Mouse (Mus musculus) limb, embryonic 10.5 days (tissue): ENCODE data around the gene Tmem18. TPM values are rescaled to one million over a fixed set of nuclear protein-coding genes. Genes with fewer than 3 reads are reported as not detected.

Source experiments
- DNase-seq: peaks from one replicate; pipeline ENCODE4 v3.0.0-alpha.2; 2017; ENCODE audit warnings: low spot score
- H3K27ac ChIP-seq: fragments of 300-500 bp; sonication (generic); 2 replicates; pipeline ENCODE4 v1.5.1; 2016; ENCODE audit warnings: mild to moderate bottlenecking
- H3K27me3 ChIP-seq: fragments of 300-500 bp; sonication (generic); 2 replicates; pipeline ENCODE4 v1.6.1; 2016; ENCODE audit warnings: low read depth, mild to moderate bottlenecking; ENCODE audit not compliant: poor library complexity, severe bottlenecking
- H3K36me3 ChIP-seq: fragments of 300-500 bp; sonication (generic); 2 replicates; pipeline ENCODE4 v1.6.1; 2016; ENCODE audit warnings: mild to moderate bottlenecking, moderate library complexity
- H3K4me1 ChIP-seq: fragments of 300-500 bp; sonication (generic); 2 replicates; pipeline ENCODE4 v1.6.1; 2016
- H3K4me3 ChIP-seq: fragments of 300-500 bp; sonication (generic); 2 replicates; pipeline ENCODE4 v1.5.1; 2016; ENCODE audit warnings: mild to moderate bottlenecking, moderate library complexity
- H3K9me3 ChIP-seq: fragments of 300-500 bp; sonication (generic); replicated peaks from 2 replicates; pipeline ENCODE4 v1.6.1; 2016; ENCODE audit warnings: mild to moderate bottlenecking
- WGBS: fragments of 180-500 bp; shearing (Covaris S2); methylation state at CpG from one replicate; pipeline ENCODE4 v1.1.7; 2016; 5-methylcytosine and 5-hydroxymethylcytosine counted together
- microRNA-seq: library from miRNA; unstranded; fragments of <30 nt; microRNA quantifications from one replicate; pipeline ENCODE4, GENCODE M21; 2017
- polyA plus RNA-seq: library from polyadenylated mRNA; unstranded; fragments of >200 nt; fragmentation: Nextera tagmentation; extraction: Ambion mirVana; gene quantifications from 2 replicates; pipeline ENCODE4 v1.2.1, GENCODE M21; 2016

Gene Tmem18
- polyA plus RNA-seq, 1 experiment from 2014 or later: 25.0 TPM

GRCm38 (mm10) chr12:30599997-30600396 is 15.8 kb downstream of the Tmem18 start:
- no peak overlapping the region for H3K27ac ChIP-seq
- no peak overlapping the region for H3K4me3 ChIP-seq
- DNase-seq: no peak
- no peaks in the 10 kb centered on the region for H3K36me3 ChIP-seq
- H3K9me3 ChIP-seq: no peaks in the 10 kb centered on the region
- H3K27me3 ChIP-seq: no peaks in the 10 kb centered on the region
- H3K4me1 ChIP-seq: peaks cover 42% of the 10 kb centered on the region
- WGBS: 79% methylated on average over 2 of the region's 2 CpGs

- no peaks in the 10 kb centered on the region for H3K9me3 ChIP-seq
- 24% methylated on average over 9 of the region's 9 CpGs for WGBS
- H3K4me3 ChIP-seq: no peak overlapping the region
- H3K4me1 ChIP-seq: peaks cover 51% of the 10 kb centered on the region
- no peaks in the 10 kb centered on the region for H3K27me3 ChIP-seq
- no peaks in the 10 kb centered on the region for H3K36me3 ChIP-seq
- H3K27ac ChIP-seq: peak overlapping the region; percentile 83
- DNase-seq: peak; percentile 57
Observed at GRCm38 (mm10) chr12:30604012-30604411, 19.8 kb downstream of the Tmem18 start.

GRCm38 (mm10) chr12:30604876-30605275 is 20.6 kb downstream of the Tmem18 start:
- H3K4me3 ChIP-seq: no peak overlapping the region
- WGBS: 78% methylated on average over 6 of the region's 6 CpGs
- H3K4me1 ChIP-seq: peaks cover 48% of the 10 kb centered on the region
- H3K9me3 ChIP-seq: no peaks in the 10 kb centered on the region
- DNase-seq: no peak
- no peaks in the 10 kb centered on the region for H3K36me3 ChIP-seq
- H3K27me3 ChIP-seq: no peaks in the 10 kb centered on the region
- peak overlapping the region; percentile 72 for H3K27ac ChIP-seq

GRCm38 (mm10) chr12:30605941-30606340 is 21.7 kb downstream of the Tmem18 start:
- WGBS: 92% methylated on average over 6 of the region's 6 CpGs
- Histone ChIP-seq H3K4me1 (peaks cover 48% of the 10 kb centered on the region), H3K4me3 (no peak overlapping the region), H3K9me3 (no peaks in the 10 kb centered on the region), H3K27me3 (no peaks in the 10 kb centered on the region), H3K27ac (no peak overlapping the region), H3K36me3 (no peaks in the 10 kb centered on the region)
- no peak for DNase-seq

- H3K27me3 ChIP-seq: no peaks in the 10 kb centered on the region
- H3K27ac ChIP-seq: no peak overlapping the region
- H3K4me3 ChIP-seq: no peak overlapping the region
- no peak for DNase-seq
- peaks cover 43% of the 10 kb centered on the region for H3K4me1 ChIP-seq
- WGBS: 88% methylated on average over 8 of the region's 8 CpGs
- no peaks in the 10 kb centered on the region for H3K36me3 ChIP-seq
- no peaks in the 10 kb centered on the region for H3K9me3 ChIP-seq
Observed at GRCm38 (mm10) chr12:30606743-30607142, 22.5 kb downstream of the Tmem18 start.

- no peaks in the 10 kb centered on the region for H3K36me3 ChIP-seq
- no peaks in the 10 kb centered on the region for H3K9me3 ChIP-seq
- H3K4me1 ChIP-seq: peaks cover 19% of the 10 kb centered on the region
- 32% methylated on average over 8 of the region's 8 CpGs for WGBS
- H3K27ac ChIP-seq: 0 out of 2 replicates have a peak overlapping the region, but pooled peaks have one; percentile 36
- H3K4me3 ChIP-seq: no peak overlapping the region
- H3K27me3 ChIP-seq: no peaks in the 10 kb centered on the region
- DNase-seq: peak; percentile 61
Observed at GRCm38 (mm10) chr12:30618425-30618824, 34.2 kb downstream of the Tmem18 start.

- WGBS: 57% methylated on average over 5 of the region's 5 CpGs
- H3K9me3 ChIP-seq: no peaks in the 10 kb centered on the region
- peaks cover 6% of the 10 kb centered on the region for H3K4me1 ChIP-seq
- no peak overlapping the region for H3K4me3 ChIP-seq
- no peaks in the 10 kb centered on the region for H3K27me3 ChIP-seq
- no peak overlapping the region for H3K27ac ChIP-seq
- no peaks in the 10 kb centered on the region for H3K36me3 ChIP-seq
- DNase-seq: no peak
Observed at GRCm38 (mm10) chr12:30628466-30628865, 44.2 kb downstream of the Tmem18 start.

- Histone ChIP-seq H3K27ac (no peak overlapping the region), H3K27me3 (no peaks in the 10 kb centered on the region), H3K36me3 (no peaks in the 10 kb centered on the region)
Observed at GRCm38 (mm10) chr12:30634534-30634933, 50.3 kb downstream of the Tmem18 start.

More at GRCm38 (mm10) chr12:30634534-30634933, 50.3 kb downstream of the Tmem18 start:
- peaks cover 6% of the 10 kb centered on the region for H3K4me1 ChIP-seq
- no peak overlapping the region for H3K4me3 ChIP-seq
- no peaks in the 10 kb centered on the region for H3K9me3 ChIP-seq
- no peak for DNase-seq

Small RNA genes lying within 50 kb of the gene (microRNA-seq; reads per million reads assigned to microRNA genes)
- not detected for gene Gm25243

Other genes with a start within 250 kb of the Tmem18 start
- gene Sntg2, start 211.1 kb upstream of the Tmem18 start, polyA plus RNA-seq: 0.31 and 0.58 TPM in 2 replicates